Mouse (Mus musculus): ENCODE measurements around the gene Phf21a. TPM values are rescaled to one million over a fixed set of nuclear protein-coding genes. Genes with fewer than 3 reads are reported as not detected.

The Phf21a gene
- polyA plus RNA-seq, 1 experiment from 2014 or later: 43.5 TPM

- H3K4me2 ChIP-seq (replicated peaks): no peak overlapping the region
- no peak overlapping the region for H3K4me3 ChIP-seq
- H3K27me3 ChIP-seq: no peaks in the 10 kb centered on the region
- no peak for ATAC-seq (ENCODE audit: insufficient number of reproducible peaks, insufficient read depth, low FRiP score, low TSS enrichment)
- 60% methylated on average over 10 of the region's 10 CpGs for WGBS
- no peaks in the 10 kb centered on the region for H3K9me3 ChIP-seq
- no peaks in the 10 kb centered on the region for H3K36me3 ChIP-seq
- no peak overlapping the region for H3K27ac ChIP-seq
- H3K4me1 ChIP-seq: 0 out of 2 replicates have a peak, but pooled peaks cover 4% of the 10 kb centered on the region
- no peak overlapping the region for H3K9ac ChIP-seq
Measured at GRCm38 (mm10) chr2:92199562-92200286, 106.8 kb downstream of the Phf21a start.

- Histone ChIP-seq H3K4me2 (replicated peaks) (no peak overlapping the region), H3K4me1 (peaks cover 8% of the 10 kb centered on the region; the same call in 1 of the 2 replicates), H3K9ac (no peak overlapping the region), H3K9me3 (no peaks in the 10 kb centered on the region), H3K27ac (no peak overlapping the region), H3K4me3 (no peak overlapping the region), H3K36me3 (no peaks in the 10 kb centered on the region), H3K27me3 (no peaks in the 10 kb centered on the region)
- 78% methylated on average over 4 of the region's 4 CpGs for WGBS
- no peak for ATAC-seq (ENCODE audit: insufficient number of reproducible peaks, insufficient read depth, low FRiP score, low TSS enrichment)
Measured at GRCm38 (mm10) chr2:92202319-92203040, 109.6 kb downstream of the Phf21a start.

GRCm38 (mm10) chr2:92205010-92205639 lies 112.2 kb downstream of the Phf21a start:
- Histone ChIP-seq H3K27ac (no peak overlapping the region), H3K4me3 (no peak overlapping the region), H3K4me1 (peaks cover 4% of the 10 kb centered on the region; the same call in 1 of the 2 replicates), H3K36me3 (no peaks in the 10 kb centered on the region), H3K27me3 (no peaks in the 10 kb centered on the region), H3K4me2 (replicated peaks) (no peak overlapping the region), H3K9ac (no peak overlapping the region), H3K9me3 (no peaks in the 10 kb centered on the region)
- ATAC-seq (ENCODE audit: insufficient number of reproducible peaks, insufficient read depth, low FRiP score, low TSS enrichment): no peak
- 85% methylated on average over 5 of the region's 5 CpGs for WGBS

GRCm38 (mm10) chr2:92210409-92210808 lies 117.5 kb downstream of the Phf21a start:
- no peak for ATAC-seq (ENCODE audit: insufficient number of reproducible peaks, insufficient read depth, low FRiP score, low TSS enrichment)
- H3K4me3 ChIP-seq: no peak overlapping the region
- H3K4me2 ChIP-seq (replicated peaks): no peak overlapping the region
- H3K4me1 ChIP-seq: peaks cover under 1% of the 10 kb centered on the region; the same call in 1 of the 2 replicates
- no peaks in the 10 kb centered on the region for H3K27me3 ChIP-seq
- H3K9ac ChIP-seq: no peak overlapping the region
- WGBS: 90% methylated on average over 1 of the region's 1 CpGs
- no peak overlapping the region for H3K27ac ChIP-seq
- no peaks in the 10 kb centered on the region for H3K9me3 ChIP-seq
- peaks cover 5% of the 10 kb centered on the region; the same call in 1 of the 2 replicates for H3K36me3 ChIP-seq

GRCm38 (mm10) chr2:92221431-92221830 lies 128.5 kb downstream of the Phf21a start:
- H3K4me1 ChIP-seq: no peaks in the 10 kb centered on the region
- H3K9ac ChIP-seq: no peak overlapping the region
- 82% methylated on average over 6 of the region's 6 CpGs for WGBS
- H3K27me3 ChIP-seq: no peaks in the 10 kb centered on the region
- ATAC-seq (ENCODE audit: insufficient number of reproducible peaks, insufficient read depth, low FRiP score, low TSS enrichment): no peak
- H3K4me2 ChIP-seq (replicated peaks): no peak overlapping the region
- no peaks in the 10 kb centered on the region for H3K9me3 ChIP-seq
- no peak overlapping the region for H3K4me3 ChIP-seq
- H3K27ac ChIP-seq: no peak overlapping the region
- H3K36me3 ChIP-seq: peaks cover 20% of the 10 kb centered on the region; the same call in 1 of the 2 replicates

- no peaks in the 10 kb centered on the region for H3K4me1 ChIP-seq
- WGBS: 83% methylated on average over 1 of the region's 1 CpGs
- no peak overlapping the region for H3K27ac ChIP-seq
- no peaks in the 10 kb centered on the region for H3K27me3 ChIP-seq
- no peaks in the 10 kb centered on the region for H3K9me3 ChIP-seq
- no peak overlapping the region for H3K9ac ChIP-seq
- no peak overlapping the region for H3K4me3 ChIP-seq
- H3K4me2 ChIP-seq (replicated peaks): no peak overlapping the region
- H3K36me3 ChIP-seq: peaks cover 27% of the 10 kb centered on the region
- ATAC-seq (ENCODE audit: insufficient number of reproducible peaks, insufficient read depth, low FRiP score, low TSS enrichment): no peak
Measured at GRCm38 (mm10) chr2:92225592-92225991, 132.7 kb downstream of the Phf21a start.

- Histone ChIP-seq H3K4me2 (replicated peaks) (no peak overlapping the region), H3K27ac (no peak overlapping the region), H3K4me3 (no peak overlapping the region), H3K4me1 (no peaks in the 10 kb centered on the region), H3K9ac (no peak overlapping the region), H3K36me3 (peaks cover 44% of the 10 kb centered on the region), H3K27me3 (no peaks in the 10 kb centered on the region), H3K9me3 (no peaks in the 10 kb centered on the region)
- WGBS: 91% methylated on average over 9 of the region's 9 CpGs
- ATAC-seq (ENCODE audit: insufficient number of reproducible peaks, insufficient read depth, low FRiP score, low TSS enrichment): no peak
Measured at GRCm38 (mm10) chr2:92229973-92230372, 137.1 kb downstream of the Phf21a start.

GRCm38 (mm10) chr2:92231706-92232105 lies 138.8 kb downstream of the Phf21a start:
- no peaks in the 10 kb centered on the region for H3K27me3 ChIP-seq
- peaks cover 60% of the 10 kb centered on the region for H3K36me3 ChIP-seq
- ATAC-seq (ENCODE audit: insufficient number of reproducible peaks, insufficient read depth, low FRiP score, low TSS enrichment): no peak

GRCm38 (mm10) chr2:92234768-92235332 lies 141.9 kb downstream of the Phf21a start:
- no peaks in the 10 kb centered on the region for H3K4me1 ChIP-seq
- 90% methylated on average over 5 of the region's 5 CpGs for WGBS
- H3K27me3 ChIP-seq: no peaks in the 10 kb centered on the region
- ATAC-seq (ENCODE audit: insufficient number of reproducible peaks, insufficient read depth, low FRiP score, low TSS enrichment): no peak
- H3K27ac ChIP-seq: no peak overlapping the region
- H3K4me3 ChIP-seq: no peak overlapping the region
- no peaks in the 10 kb centered on the region for H3K9me3 ChIP-seq
- H3K4me2 ChIP-seq (replicated peaks): no peak overlapping the region
- no peak overlapping the region for H3K9ac ChIP-seq
- peaks cover 58% of the 10 kb centered on the region for H3K36me3 ChIP-seq

More at GRCm38 (mm10) chr2:92231706-92232105, 138.8 kb downstream of the Phf21a start:
- Histone ChIP-seq H3K4me1 (no peaks in the 10 kb centered on the region), H3K4me2 (replicated peaks) (no peak overlapping the region), H3K9me3 (no peaks in the 10 kb centered on the region), H3K27ac (no peak overlapping the region), H3K9ac (no peak overlapping the region), H3K4me3 (no peak overlapping the region)

- Histone ChIP-seq H3K36me3 (peaks cover 33% of the 10 kb centered on the region), H3K4me3 (no peak overlapping the region), H3K4me2 (replicated peaks) (no peak overlapping the region), H3K27ac (no peak overlapping the region), H3K9ac (no peak overlapping the region), H3K27me3 (no peaks in the 10 kb centered on the region), H3K4me1 (no peaks in the 10 kb centered on the region), H3K9me3 (no peaks in the 10 kb centered on the region)
- ATAC-seq (ENCODE audit: insufficient number of reproducible peaks, insufficient read depth, low FRiP score, low TSS enrichment): no peak
- 86% methylated on average over 2 of the region's 2 CpGs for WGBS
Measured at GRCm38 (mm10) chr2:92240299-92240698, 147.4 kb downstream of the Phf21a start.

- Histone ChIP-seq H3K4me2 (replicated peaks) (no peak overlapping the region), H3K27me3 (no peaks in the 10 kb centered on the region), H3K4me1 (no peaks in the 10 kb centered on the region), H3K4me3 (no peak overlapping the region), H3K27ac (no peak overlapping the region), H3K9me3 (no peaks in the 10 kb centered on the region), H3K36me3 (peaks cover 29% of the 10 kb centered on the region), H3K9ac (no peak overlapping the region)
- WGBS: 93% methylated on average over 2 of the region's 2 CpGs
- ATAC-seq (ENCODE audit: insufficient number of reproducible peaks, insufficient read depth, low FRiP score, low TSS enrichment): no peak
Measured at GRCm38 (mm10) chr2:92240816-92241215, 147.9 kb downstream of the Phf21a start.

Data from embryonic facial prominence, embryonic 12.5 days (tissue).